Mouse (Mus musculus): ENCODE data around the gene 7530416G11Rik. TPM values are rescaled to one million over a fixed set of nuclear protein-coding genes. Genes with fewer than 3 reads are reported as not detected.

7530416G11Rik gene
- not detected in 2 replicates for polyA plus RNA-seq (2012; rRNA removed)
- polyA plus RNA-seq (2014; fragmentation: Nextera tagmentation; extraction: Ambion mirVana), result not detected in 2 replicates

DNA sequence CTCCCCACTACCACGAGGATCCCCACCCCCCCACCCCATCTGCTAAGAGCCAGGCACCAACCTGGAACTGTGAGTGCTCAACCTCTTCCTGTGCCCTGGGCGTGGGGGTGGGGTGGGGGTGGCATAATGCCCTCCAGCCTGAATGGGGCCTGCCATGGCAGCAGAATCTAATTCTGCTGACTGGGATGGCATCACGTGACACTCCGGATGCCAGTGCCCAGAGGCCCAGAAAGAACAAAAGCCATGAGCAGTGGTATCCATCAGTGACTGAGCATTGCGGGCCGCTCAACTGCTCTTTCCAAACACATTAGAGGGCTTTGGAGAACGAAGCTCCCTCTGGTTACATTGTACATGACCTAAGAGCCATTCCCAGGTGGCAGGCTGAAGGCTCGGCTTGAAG lies at the start of gene 7530416G11Rik:
Gene 7530416G11Rik (minus strand): TSS at position 101 of the 400 bp plus-strand sequence.
- TF ChIP-seq POLR2A (IDR thresholded peaks at IDR 0.05; ENCODE audit: borderline replicate concordance, extremely low read depth, insufficient read depth, insufficient read length), result no peak
- no peak within 1 kb of the TSS for H3K27ac ChIP-seq (replicated peaks; ENCODE audit: low read depth, low read length)
- H3K36me3 ChIP-seq (ENCODE audit: control insufficient read depth, insufficient read depth, low read length), result no peaks in the 10 kb centered on the region
- H3K4me1 ChIP-seq (ENCODE audit: control insufficient read depth, insufficient read depth, low read length), result peaks cover 5% of the 10 kb centered on the region
- ATAC-seq (ENCODE audit: low FRiP score, low read depth) (no peak), DNase-seq (ENCODE audit: low spot score) (no peak)
- no peak within 1 kb of the TSS for H3K4me3 ChIP-seq (replicated peaks; ENCODE audit: low read length)
- H3K27me3 ChIP-seq (ENCODE audit: control insufficient read depth, insufficient read depth, low read length), result no peaks in the 10 kb centered on the region
- no peaks in the 10 kb centered on the region for H3K9me3 ChIP-seq (ENCODE audit: control insufficient read depth, low read length)
- H3K9ac ChIP-seq (ENCODE audit: low read depth, low read length, severe bottlenecking), result no peak within 1 kb of the TSS
- WGBS, result 83% methylated on average over 8 of the region's 8 CpGs
- H3K4me2 ChIP-seq (replicated peaks; ENCODE audit: low read depth, low read length, severe bottlenecking), result no peak within 1 kb of the TSS

DNA sequence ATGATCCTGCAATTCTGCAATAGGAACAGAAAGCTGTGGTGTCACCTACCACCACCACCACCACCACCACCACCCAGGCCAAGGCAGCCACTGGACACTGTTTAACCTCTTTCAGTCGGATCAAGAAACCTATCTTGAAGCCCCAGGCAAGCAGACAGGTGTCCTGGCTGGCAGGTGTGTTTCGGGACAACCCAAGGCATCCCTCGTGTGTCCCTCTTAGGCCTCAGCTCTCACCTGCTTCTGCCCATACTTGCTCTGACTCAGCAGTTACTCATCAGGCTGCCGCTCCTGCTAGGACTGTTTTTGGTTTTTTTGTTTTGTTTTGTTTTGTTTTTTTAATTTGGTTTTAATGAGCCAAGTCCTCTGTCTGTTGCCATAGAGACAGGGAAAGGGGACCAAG lies 43.5 kb upstream of the 7530416G11Rik start:
- WGBS, result 69% methylated on average over 4 of the region's 4 CpGs
- Histone ChIP-seq H3K4me3 (replicated peaks; ENCODE audit: low read length) (no peak overlapping the region), H3K4me2 (replicated peaks; ENCODE audit: low read depth, low read length, severe bottlenecking) (no peak overlapping the region), H3K9me3 (ENCODE audit: control insufficient read depth, low read length) (no peaks in the 10 kb centered on the region), H3K36me3 (ENCODE audit: control insufficient read depth, insufficient read depth, low read length) (no peaks in the 10 kb centered on the region), H3K27me3 (ENCODE audit: control insufficient read depth, insufficient read depth, low read length) (no peaks in the 10 kb centered on the region), H3K4me1 (ENCODE audit: control insufficient read depth, insufficient read depth, low read length) (no peaks in the 10 kb centered on the region), H3K9ac (ENCODE audit: low read depth, low read length, severe bottlenecking) (no peak overlapping the region), H3K27ac (replicated peaks; ENCODE audit: low read depth, low read length) (no peak overlapping the region)
- no peak for TF ChIP-seq POLR2A (IDR thresholded peaks at IDR 0.05; ENCODE audit: borderline replicate concordance, extremely low read depth, insufficient read depth, insufficient read length)
- DNase-seq (ENCODE audit: low spot score) (no peak), ATAC-seq (ENCODE audit: low FRiP score, low read depth) (no peak)

DNA sequence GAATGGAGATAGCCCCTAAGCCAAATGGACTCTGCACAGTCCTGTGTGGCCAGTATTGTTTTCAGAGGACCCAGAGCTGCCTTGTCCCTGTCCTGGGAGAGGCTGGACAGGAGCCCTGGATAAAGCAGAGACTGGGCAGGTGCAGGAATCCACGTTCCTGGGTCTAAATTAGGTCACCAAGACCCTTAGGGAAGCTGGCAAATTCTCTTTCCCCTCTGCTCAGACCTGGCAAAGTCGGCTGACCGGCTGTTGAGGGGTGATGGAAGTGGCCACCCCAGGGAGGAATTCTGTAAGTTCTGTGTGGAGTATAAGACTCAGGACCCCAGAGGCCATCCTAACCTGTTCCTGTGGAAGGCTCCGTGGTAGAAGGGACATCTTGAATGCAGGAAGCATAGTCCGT lies 42.3 kb upstream of the 7530416G11Rik start:
- H3K36me3 ChIP-seq (ENCODE audit: control insufficient read depth, insufficient read depth, low read length), result no peaks in the 10 kb centered on the region
- no peaks in the 10 kb centered on the region for H3K27me3 ChIP-seq (ENCODE audit: control insufficient read depth, insufficient read depth, low read length)
- no peaks in the 10 kb centered on the region for H3K9me3 ChIP-seq (ENCODE audit: control insufficient read depth, low read length)
- H3K4me1 ChIP-seq (ENCODE audit: control insufficient read depth, insufficient read depth, low read length), result no peaks in the 10 kb centered on the region
- ATAC-seq (ENCODE audit: low FRiP score, low read depth) (no peak), DNase-seq (ENCODE audit: low spot score) (no peak)
- no peak overlapping the region for H3K27ac ChIP-seq (replicated peaks; ENCODE audit: low read depth, low read length)
- H3K9ac ChIP-seq (ENCODE audit: low read depth, low read length, severe bottlenecking), result no peak overlapping the region
- TF ChIP-seq POLR2A (IDR thresholded peaks at IDR 0.05; ENCODE audit: borderline replicate concordance, extremely low read depth, insufficient read depth, insufficient read length), result no peak
- no peak overlapping the region for H3K4me3 ChIP-seq (replicated peaks; ENCODE audit: low read length)
- WGBS, result 84% methylated on average over 5 of the region's 5 CpGs
- H3K4me2 ChIP-seq (replicated peaks; ENCODE audit: low read depth, low read length, severe bottlenecking), result no peak overlapping the region

DNA sequence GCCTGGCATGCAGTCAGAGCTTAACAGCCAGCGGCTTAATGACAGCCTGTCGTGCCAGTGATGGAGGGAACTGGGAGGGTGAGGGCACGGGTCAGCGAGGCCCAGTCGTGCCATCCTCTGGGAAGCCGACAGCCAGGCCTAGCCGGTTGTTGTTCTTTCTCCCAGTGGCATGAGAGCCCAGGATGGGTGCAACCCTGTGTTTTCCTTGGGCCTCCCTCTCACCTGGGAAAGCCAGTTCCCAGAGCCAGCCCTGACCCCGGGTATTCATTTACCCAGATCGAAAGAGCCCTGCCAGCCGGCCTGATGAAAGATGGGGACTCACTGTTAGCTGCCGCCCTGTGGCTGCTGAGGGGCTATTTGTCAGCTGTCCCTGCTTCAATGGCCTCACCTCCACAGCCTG lies 35.1 kb upstream of the 7530416G11Rik start:
- Histone ChIP-seq H3K27ac (replicated peaks; ENCODE audit: low read depth, low read length) (no peak overlapping the region), H3K27me3 (ENCODE audit: control insufficient read depth, insufficient read depth, low read length) (no peaks in the 10 kb centered on the region), H3K9me3 (ENCODE audit: control insufficient read depth, low read length) (no peaks in the 10 kb centered on the region), H3K9ac (ENCODE audit: low read depth, low read length, severe bottlenecking) (no peak overlapping the region), H3K4me1 (ENCODE audit: control insufficient read depth, insufficient read depth, low read length) (peaks cover 2% of the 10 kb centered on the region; the same call in 1 of the 2 replicates), H3K36me3 (ENCODE audit: control insufficient read depth, insufficient read depth, low read length) (no peaks in the 10 kb centered on the region), H3K4me2 (replicated peaks; ENCODE audit: low read depth, low read length, severe bottlenecking) (no peak overlapping the region), H3K4me3 (replicated peaks; ENCODE audit: low read length) (no peak overlapping the region)
- ATAC-seq (ENCODE audit: low FRiP score, low read depth), result no peak
- WGBS, result 66% methylated on average over 11 of the region's 11 CpGs
- DNase-seq (ENCODE audit: low spot score), result no peak
- TF ChIP-seq POLR2A (IDR thresholded peaks at IDR 0.05; ENCODE audit: borderline replicate concordance, extremely low read depth, insufficient read depth, insufficient read length), result no peak

DNA sequence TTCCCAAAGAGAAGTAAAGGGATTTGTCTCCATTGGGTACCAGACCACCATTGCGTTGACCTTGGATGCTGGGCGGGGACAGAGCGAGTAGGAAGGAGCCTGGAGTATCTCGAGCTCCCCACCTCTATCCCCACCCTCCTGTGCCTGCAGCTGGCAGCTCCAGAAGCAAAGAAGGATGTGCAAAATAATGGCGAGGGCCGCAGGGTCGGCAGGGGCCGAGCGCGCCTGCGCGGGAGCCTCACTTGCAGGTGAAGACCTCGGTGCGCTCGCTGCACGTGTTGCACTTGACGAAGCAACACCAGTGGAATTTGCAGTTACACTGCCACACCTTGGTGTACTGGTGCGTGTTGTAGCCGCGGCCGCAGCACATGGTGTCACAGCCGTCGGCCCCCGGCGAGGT lies 34.1 kb upstream of the 7530416G11Rik start:
- H3K4me1 ChIP-seq (ENCODE audit: control insufficient read depth, insufficient read depth, low read length), result peaks cover 2% of the 10 kb centered on the region; the same call in 1 of the 2 replicates
- WGBS, result 82% methylated on average over 25 of the region's 25 CpGs
- ATAC-seq (ENCODE audit: low FRiP score, low read depth) (no peak), DNase-seq (ENCODE audit: low spot score) (no peak)
- TF ChIP-seq POLR2A (IDR thresholded peaks at IDR 0.05; ENCODE audit: borderline replicate concordance, extremely low read depth, insufficient read depth, insufficient read length), result no peak
- H3K36me3 ChIP-seq (ENCODE audit: control insufficient read depth, insufficient read depth, low read length), result no peaks in the 10 kb centered on the region
- no peak overlapping the region for H3K4me2 ChIP-seq (replicated peaks; ENCODE audit: low read depth, low read length, severe bottlenecking)
- H3K27me3 ChIP-seq (ENCODE audit: control insufficient read depth, insufficient read depth, low read length), result no peaks in the 10 kb centered on the region
- H3K9me3 ChIP-seq (ENCODE audit: control insufficient read depth, low read length), result no peaks in the 10 kb centered on the region
- no peak overlapping the region for H3K4me3 ChIP-seq (replicated peaks; ENCODE audit: low read length)
- H3K9ac ChIP-seq (ENCODE audit: low read depth, low read length, severe bottlenecking), result no peak overlapping the region
- no peak overlapping the region for H3K27ac ChIP-seq (replicated peaks; ENCODE audit: low read depth, low read length)

DNA sequence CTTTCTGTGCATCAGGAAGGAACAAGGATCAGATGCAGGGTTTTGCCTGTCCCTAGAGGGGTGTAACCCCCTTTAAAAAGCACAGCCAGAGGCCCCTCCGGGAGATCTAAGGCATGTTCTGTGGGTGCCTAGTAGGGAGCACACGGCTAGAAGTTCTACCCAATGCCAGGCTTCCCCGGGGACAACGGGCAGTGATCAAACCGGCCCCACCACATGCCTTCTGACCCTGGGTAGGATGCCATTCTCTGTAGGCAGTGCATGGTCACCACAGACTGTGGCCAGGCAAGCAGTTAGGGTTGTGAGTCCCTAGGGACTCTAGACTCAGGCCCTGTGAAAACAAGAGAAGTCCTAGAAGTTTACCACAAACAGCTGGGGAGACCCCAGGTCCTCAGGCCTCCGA lies 31.6 kb upstream of the 7530416G11Rik start:
- no peaks in the 10 kb centered on the region for H3K9me3 ChIP-seq (ENCODE audit: control insufficient read depth, low read length)
- TF ChIP-seq POLR2A (IDR thresholded peaks at IDR 0.05; ENCODE audit: borderline replicate concordance, extremely low read depth, insufficient read depth, insufficient read length), result no peak
- DNase-seq (ENCODE audit: low spot score) (no peak), ATAC-seq (ENCODE audit: low FRiP score, low read depth) (no peak)
- H3K27ac ChIP-seq (replicated peaks; ENCODE audit: low read depth, low read length), result no peak overlapping the region
- H3K9ac ChIP-seq (ENCODE audit: low read depth, low read length, severe bottlenecking), result no peak overlapping the region
- no peaks in the 10 kb centered on the region for H3K27me3 ChIP-seq (ENCODE audit: control insufficient read depth, insufficient read depth, low read length)
- no peaks in the 10 kb centered on the region for H3K36me3 ChIP-seq (ENCODE audit: control insufficient read depth, insufficient read depth, low read length)
- WGBS, result 84% methylated on average over 6 of the region's 6 CpGs
- H3K4me1 ChIP-seq (ENCODE audit: control insufficient read depth, insufficient read depth, low read length), result peaks cover 2% of the 10 kb centered on the region; the same call in 1 of the 2 replicates
- H3K4me2 ChIP-seq (replicated peaks; ENCODE audit: low read depth, low read length, severe bottlenecking), result no peak overlapping the region
- no peak overlapping the region for H3K4me3 ChIP-seq (replicated peaks; ENCODE audit: low read length)

All from limb, embryonic 14.5 days (tissue).